Mouse (Mus musculus): Measurements from ENCODE around the gene Med22. TPM values are rescaled to one million over a fixed set of nuclear protein-coding genes. Genes with fewer than 3 reads are reported as not detected.
"Not testable (repeated sequence)": the region's sequence is repeated elsewhere in the genome, so short reads cannot be mapped to it uniquely, and the experiment has no call there.

Med22 gene
- polyA plus RNA-seq, 1 experiment from 2014 or later, result 46.7 TPM

DNA sequence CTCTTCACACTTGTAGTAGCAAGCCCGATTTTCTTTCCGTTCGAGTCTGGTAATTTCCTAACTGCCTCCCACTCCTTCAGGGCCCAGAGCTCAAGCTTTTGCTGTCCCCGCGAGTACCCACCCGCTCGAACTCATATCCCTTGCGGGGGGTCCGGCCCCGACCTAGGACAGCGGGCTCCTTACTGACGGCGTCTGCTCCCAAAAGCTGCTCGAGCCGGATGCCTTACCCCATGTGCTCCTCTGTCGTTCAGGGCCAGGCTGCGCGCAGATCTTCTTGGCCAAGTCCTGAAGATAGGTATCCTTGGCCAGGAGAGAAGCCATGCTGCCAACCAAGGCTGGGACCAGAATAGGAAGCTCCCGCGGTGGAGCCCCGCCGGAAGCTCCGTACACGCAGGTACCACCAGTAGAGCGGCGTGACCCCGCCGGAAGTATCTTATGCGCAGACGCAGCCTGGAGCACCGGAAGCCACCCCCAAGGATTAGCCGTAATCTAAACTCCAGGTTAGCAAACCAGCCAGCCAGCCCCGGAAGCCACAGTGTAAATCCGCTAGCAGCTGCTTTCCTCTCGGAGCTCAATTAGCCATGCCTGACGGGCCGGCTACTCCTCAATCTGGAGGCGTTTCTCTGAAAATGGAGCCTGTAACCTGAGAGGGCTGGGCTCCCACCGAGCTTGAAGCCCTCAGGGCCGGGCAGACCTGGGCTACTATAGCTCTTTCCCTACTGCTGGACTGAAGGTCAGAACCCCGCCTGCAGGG, 7.8 kb downstream of the Med22 start, which contains the start of gene Surf6:
TSS of gene Surf6 (minus strand) at position 413 of the 754 bp plus-strand sequence.
- H3K4me2 ChIP-seq (ENCODE audit: low read depth, severe bottlenecking), result peak within 1 kb of the TSS; percentile 81
- peak within 1 kb of the TSS; percentile 62 for H3K9ac ChIP-seq (ENCODE audit: low read length)
- H3K27me3 ChIP-seq (ENCODE audit: control insufficient read depth, insufficient read depth, low read length), result no peaks in the 10 kb centered on the region
- peak within 1 kb of the TSS; percentile 77 for H3K27ac ChIP-seq (replicated peaks; ENCODE audit: low read depth, low read length)
- DNase-seq (ENCODE audit: low spot score), result peak; percentile 97
- under 1% methylated on average over 41 of the region's 41 CpGs for WGBS
- ATAC-seq (ENCODE audit: insufficient number of reproducible peaks, low FRiP score, low TSS enrichment, low read depth), result peak; percentile 93
- peak within 1 kb of the TSS; percentile 91 for H3K4me3 ChIP-seq (ENCODE audit: low read depth, low read length)
- H3K4me1 ChIP-seq (ENCODE audit: control insufficient read depth, insufficient read depth, low read length), result peaks cover 10% of the 10 kb centered on the region; the same call in 1 of the 2 replicates
- H3K36me3 ChIP-seq (ENCODE audit: control insufficient read depth, insufficient read depth, low read length), result peaks cover 28% of the 10 kb centered on the region
- H3K9me3 ChIP-seq (ENCODE audit: control insufficient read depth, low read length), result no peaks in the 10 kb centered on the region

GRCm38 (mm10) chr2:26901834-26902400, 8.6 kb downstream of the Med22 start:
- H3K27ac ChIP-seq (replicated peaks; ENCODE audit: low read depth, low read length), result no peak overlapping the region
- ATAC-seq (ENCODE audit: insufficient number of reproducible peaks, low FRiP score, low TSS enrichment, low read depth), result no peak

DNA sequence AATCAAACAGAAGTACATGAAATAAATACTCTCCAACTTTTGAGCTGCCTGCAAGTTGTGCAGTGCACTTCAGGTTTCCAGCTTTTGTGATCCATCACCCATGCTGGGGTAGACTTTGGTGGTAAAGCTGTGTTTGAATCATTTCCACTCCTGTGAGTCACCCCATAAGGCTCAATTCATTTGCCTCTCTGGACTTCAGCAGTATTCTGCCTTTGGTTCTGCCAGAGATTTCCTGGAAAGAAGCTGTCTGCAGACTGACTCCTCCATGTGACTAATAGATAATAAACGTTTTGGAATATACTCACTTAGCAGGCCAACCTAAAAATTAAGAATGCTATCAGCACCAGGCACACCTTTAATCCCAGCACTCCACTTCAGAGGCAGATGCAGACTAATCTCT, 9.7 kb downstream of the Med22 start:
- no peaks in the 10 kb centered on the region for H3K27me3 ChIP-seq (ENCODE audit: control insufficient read depth, insufficient read depth, low read length)
- H3K36me3 ChIP-seq (ENCODE audit: control insufficient read depth, insufficient read depth, low read length), result peaks cover 25% of the 10 kb centered on the region
- no peak overlapping the region for H3K9ac ChIP-seq (ENCODE audit: low read length)
- ATAC-seq (ENCODE audit: insufficient number of reproducible peaks, low FRiP score, low TSS enrichment, low read depth), result no peak
- no peak for DNase-seq (ENCODE audit: low spot score)
- no peak overlapping the region for H3K27ac ChIP-seq (replicated peaks; ENCODE audit: low read depth, low read length)
- H3K4me3 ChIP-seq (ENCODE audit: low read depth, low read length), result no peak overlapping the region
- H3K9me3 ChIP-seq (ENCODE audit: control insufficient read depth, low read length), result no peaks in the 10 kb centered on the region
- H3K4me2 ChIP-seq (ENCODE audit: low read depth, severe bottlenecking), result no peak overlapping the region
- 91% methylated on average over 1 of the region's 1 CpGs for WGBS
- H3K4me1 ChIP-seq (ENCODE audit: control insufficient read depth, insufficient read depth, low read length), result peaks cover 10% of the 10 kb centered on the region; the same call in 1 of the 2 replicates

More at GRCm38 (mm10) chr2:26901834-26902400, 8.6 kb downstream of the Med22 start:
- Histone ChIP-seq H3K4me1 (ENCODE audit: control insufficient read depth, insufficient read depth, low read length) (peaks cover 10% of the 10 kb centered on the region; the same call in 1 of the 2 replicates), H3K4me2 (ENCODE audit: low read depth, severe bottlenecking) (peak overlapping the region; percentile 81), H3K27me3 (ENCODE audit: control insufficient read depth, insufficient read depth, low read length) (no peaks in the 10 kb centered on the region), H3K9ac (ENCODE audit: low read length) (peak overlapping the region; percentile 62), H3K9me3 (ENCODE audit: control insufficient read depth, low read length) (no peaks in the 10 kb centered on the region), H3K4me3 (ENCODE audit: low read depth, low read length) (peak overlapping the region; percentile 91), H3K36me3 (ENCODE audit: control insufficient read depth, insufficient read depth, low read length) (peaks cover 26% of the 10 kb centered on the region)
- 6% methylated on average over 7 of the region's 7 CpGs for WGBS
- no peak for DNase-seq (ENCODE audit: low spot score)

- ATAC-seq (ENCODE audit: insufficient number of reproducible peaks, low FRiP score, low TSS enrichment, low read depth) (no peak), DNase-seq (ENCODE audit: low spot score) (no peak)
- H3K4me1 ChIP-seq (ENCODE audit: control insufficient read depth, insufficient read depth, low read length), result no peaks in the 10 kb centered on the region
- no peaks in the 10 kb centered on the region for H3K9me3 ChIP-seq (ENCODE audit: control insufficient read depth, low read length)
- H3K27ac ChIP-seq (replicated peaks; ENCODE audit: low read depth, low read length), result no peak overlapping the region
- no peaks in the 10 kb centered on the region for H3K27me3 ChIP-seq (ENCODE audit: control insufficient read depth, insufficient read depth, low read length)
- no peak overlapping the region for H3K9ac ChIP-seq (ENCODE audit: low read length)
- H3K4me2 ChIP-seq (ENCODE audit: low read depth, severe bottlenecking), result no peak overlapping the region
- WGBS, result 91% methylated on average over 4 of the region's 4 CpGs
- no peak overlapping the region for H3K4me3 ChIP-seq (ENCODE audit: low read depth, low read length)
- H3K36me3 ChIP-seq (ENCODE audit: control insufficient read depth, insufficient read depth, low read length), result peaks cover 32% of the 10 kb centered on the region
Measured at GRCm38 (mm10) chr2:26895898-26896297, 14.6 kb downstream of the Med22 start.

DNA sequence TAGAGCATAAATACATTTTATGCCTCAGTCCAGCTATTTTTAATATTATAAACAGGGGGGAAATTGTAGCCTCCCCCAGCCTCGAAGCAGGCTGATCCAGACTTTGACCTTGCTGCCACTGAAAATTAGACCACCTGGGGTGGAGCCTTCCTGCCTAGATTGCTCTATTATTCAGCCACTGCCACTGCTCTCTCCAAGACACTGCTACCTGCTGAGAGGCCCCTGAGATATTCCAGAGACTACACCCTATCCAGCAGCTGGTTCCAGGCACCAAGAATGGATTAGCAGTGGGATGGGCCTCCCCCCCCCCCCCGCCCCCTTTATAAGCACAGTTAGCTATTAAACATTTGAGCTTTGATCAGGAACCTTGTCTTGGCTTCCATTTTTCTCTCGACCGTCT, 24.3 kb downstream of the Med22 start:
- not testable (repeated sequence) for H3K9me3 ChIP-seq (ENCODE audit: control insufficient read depth, low read length); DNase-seq (ENCODE audit: low spot score); ATAC-seq (ENCODE audit: insufficient number of reproducible peaks, low FRiP score, low TSS enrichment, low read depth); H3K4me2 ChIP-seq (ENCODE audit: low read depth, severe bottlenecking); H3K9ac ChIP-seq (ENCODE audit: low read length); H3K4me1 ChIP-seq (ENCODE audit: control insufficient read depth, insufficient read depth, low read length); H3K27ac ChIP-seq (replicated peaks; ENCODE audit: low read depth, low read length); H3K4me3 ChIP-seq (ENCODE audit: low read depth, low read length); H3K27me3 ChIP-seq (ENCODE audit: control insufficient read depth, insufficient read depth, low read length)
- 68% methylated on average over 4 of the region's 4 CpGs for WGBS
- H3K36me3 ChIP-seq (ENCODE audit: control insufficient read depth, insufficient read depth, low read length), result peaks cover 11% of the 10 kb centered on the region; the same call in 1 of the 2 replicates

GRCm38 (mm10) chr2:26885541-26885940, 24.9 kb downstream of the Med22 start:
- peaks cover 11% of the 10 kb centered on the region; the same call in 1 of the 2 replicates for H3K36me3 ChIP-seq (ENCODE audit: control insufficient read depth, insufficient read depth, low read length)
- DNase-seq (ENCODE audit: low spot score); H3K27ac ChIP-seq (replicated peaks; ENCODE audit: low read depth, low read length); H3K27me3 ChIP-seq (ENCODE audit: control insufficient read depth, insufficient read depth, low read length); H3K9ac ChIP-seq (ENCODE audit: low read length); H3K4me3 ChIP-seq (ENCODE audit: low read depth, low read length); H3K9me3 ChIP-seq (ENCODE audit: control insufficient read depth, low read length); H3K4me2 ChIP-seq (ENCODE audit: low read depth, severe bottlenecking); H3K4me1 ChIP-seq (ENCODE audit: control insufficient read depth, insufficient read depth, low read length); ATAC-seq (ENCODE audit: insufficient number of reproducible peaks, low FRiP score, low TSS enrichment, low read depth): not testable (repeated sequence)
- WGBS, result 90% methylated on average over 2 of the region's 2 CpGs

GRCm38 (mm10) chr2:26878571-26878970, 31.9 kb downstream of the Med22 start:
- Histone ChIP-seq H3K36me3 (ENCODE audit: control insufficient read depth, insufficient read depth, low read length) (no peaks in the 10 kb centered on the region), H3K9me3 (ENCODE audit: control insufficient read depth, low read length) (no peaks in the 10 kb centered on the region), H3K4me3 (ENCODE audit: low read depth, low read length) (no peak overlapping the region), H3K9ac (ENCODE audit: low read length) (no peak overlapping the region), H3K4me1 (ENCODE audit: control insufficient read depth, insufficient read depth, low read length) (no peaks in the 10 kb centered on the region), H3K4me2 (ENCODE audit: low read depth, severe bottlenecking) (no peak overlapping the region), H3K27ac (replicated peaks; ENCODE audit: low read depth, low read length) (no peak overlapping the region), H3K27me3 (ENCODE audit: control insufficient read depth, insufficient read depth, low read length) (no peaks in the 10 kb centered on the region)
- no peak for ATAC-seq (ENCODE audit: insufficient number of reproducible peaks, low FRiP score, low TSS enrichment, low read depth)
- DNase-seq (ENCODE audit: low spot score), result no peak

GRCm38 (mm10) chr2:26870666-26871065, 39.8 kb downstream of the Med22 start:
- no peak for ATAC-seq (ENCODE audit: insufficient number of reproducible peaks, low FRiP score, low TSS enrichment, low read depth)
- no peak for DNase-seq (ENCODE audit: low spot score)
- Histone ChIP-seq H3K9me3 (ENCODE audit: control insufficient read depth, low read length) (no peaks in the 10 kb centered on the region), H3K36me3 (ENCODE audit: control insufficient read depth, insufficient read depth, low read length) (no peaks in the 10 kb centered on the region), H3K27ac (replicated peaks; ENCODE audit: low read depth, low read length) (no peak overlapping the region), H3K4me3 (ENCODE audit: low read depth, low read length) (no peak overlapping the region), H3K4me2 (ENCODE audit: low read depth, severe bottlenecking) (no peak overlapping the region), H3K4me1 (ENCODE audit: control insufficient read depth, insufficient read depth, low read length) (no peaks in the 10 kb centered on the region), H3K9ac (ENCODE audit: low read length) (no peak overlapping the region), H3K27me3 (ENCODE audit: control insufficient read depth, insufficient read depth, low read length) (no peaks in the 10 kb centered on the region)
- 60% methylated on average over 6 of the region's 6 CpGs for WGBS

Measured in limb, embryonic 11.5 days (tissue).